Mouse (Mus musculus) midbrain, postnatal 0 days (tissue): ENCODE measurements around the gene Fmnl2. TPM values are rescaled to one million over a fixed set of nuclear protein-coding genes. Genes with fewer than 3 reads are reported as not detected.
A peak's percentile ranks its signal among the peaks of the same experiment; 100 is the strongest.

ENCODE experiments used
- ATAC-seq: fragments of 200-750 bp; cut with Nextera tagmentation; 2 replicates; pipeline ENCODE4 v1.8.0; 2017; ENCODE audit warnings: moderate number of reproducible peaks, mild to moderate bottlenecking, moderate TSS enrichment, moderate library complexity; ENCODE audit not compliant: low FRiP score
- DNase-seq: peaks from one replicate; pipeline ENCODE4 v3.0.0-alpha.2; 2015; ENCODE audit warnings: low spot score
- H3K27ac ChIP-seq: fragments of 300-500 bp; sonication (generic); 2 replicates; pipeline ENCODE4 v1.5.1; 2014; ENCODE audit warnings: low read depth, mild to moderate bottlenecking, low read length, mixed read lengths
- H3K27me3 ChIP-seq: fragments of 300-500 bp; sonication (generic); 2 replicates; pipeline ENCODE4 v1.6.1; 2014; ENCODE audit warnings: low read length, control low read depth, mixed read lengths; ENCODE audit not compliant: insufficient read depth
- H3K36me3 ChIP-seq: fragments of 300-500 bp; sonication (generic); 2 replicates; pipeline ENCODE4 v1.6.1; 2014; ENCODE audit warnings: low read length, control low read depth, mixed read lengths; ENCODE audit not compliant: insufficient read depth
- H3K4me1 ChIP-seq: fragments of 300-500 bp; sonication (generic); 2 replicates; pipeline ENCODE4 v1.6.1; 2014; ENCODE audit warnings: mild to moderate bottlenecking, control low read depth, antibody characterized with exemption, low read length, mixed read lengths; ENCODE audit not compliant: insufficient read depth
- H3K4me2 ChIP-seq: fragments of 300-500 bp; sonication (generic); 2 replicates; pipeline ENCODE4 v1.6.1; 2014; ENCODE audit warnings: low read depth, mild to moderate bottlenecking, low read length, mixed read lengths; ENCODE audit not compliant: poor library complexity, severe bottlenecking
- H3K4me3 ChIP-seq: fragments of 300-500 bp; sonication (generic); 2 replicates; pipeline ENCODE4 v1.5.1; 2014; ENCODE audit warnings: low read depth, mild to moderate bottlenecking, low read length, moderate library complexity
- H3K9ac ChIP-seq: fragments of 300-500 bp; sonication (generic); replicated peaks from 2 replicates; pipeline ENCODE4 v1.6.1; 2014; ENCODE audit warnings: mild to moderate bottlenecking, low read length, moderate library complexity, mixed read lengths; ENCODE audit not compliant: poor library complexity, severe bottlenecking
- H3K9me3 ChIP-seq: fragments of 300-500 bp; sonication (generic); 2 replicates; pipeline ENCODE4 v1.6.1; 2016; ENCODE audit warnings: low read length, control low read depth
- CTCF ChIP-seq: IDR thresholded peaks from 2 replicates; pipeline ENCODE4 v1.5.1; 2016; ENCODE audit warnings: antibody characterized with exemption, mild to moderate bottlenecking
- WGBS: fragments of 180-500 bp; shearing (Covaris S2); extraction: QIAGEN DNeasy Blood & Tissue Kit; methylation state at CpG from one replicate; pipeline ENCODE4 v1.1.7; 2014; 5-methylcytosine and 5-hydroxymethylcytosine counted together
- polyA plus RNA-seq: library from polyadenylated mRNA; unstranded; fragments of >200 nt; fragmentation: Nextera tagmentation; extraction: Ambion mirVana; gene quantifications from 2 replicates; pipeline ENCODE4 v1.2.1, GENCODE M21; 2015
- total RNA-seq: library from RNA; depleted of rRNA; stranded (reverse); fragments of >200 nt; gene quantifications from 2 replicates; pipeline ENCODE4 v1.2.3, GENCODE M21; 2014

Gene Fmnl2
- total and polyA plus RNA-seq, 2 experiments from 2014 or later = 8.4 to 27.0 TPM

DNA sequence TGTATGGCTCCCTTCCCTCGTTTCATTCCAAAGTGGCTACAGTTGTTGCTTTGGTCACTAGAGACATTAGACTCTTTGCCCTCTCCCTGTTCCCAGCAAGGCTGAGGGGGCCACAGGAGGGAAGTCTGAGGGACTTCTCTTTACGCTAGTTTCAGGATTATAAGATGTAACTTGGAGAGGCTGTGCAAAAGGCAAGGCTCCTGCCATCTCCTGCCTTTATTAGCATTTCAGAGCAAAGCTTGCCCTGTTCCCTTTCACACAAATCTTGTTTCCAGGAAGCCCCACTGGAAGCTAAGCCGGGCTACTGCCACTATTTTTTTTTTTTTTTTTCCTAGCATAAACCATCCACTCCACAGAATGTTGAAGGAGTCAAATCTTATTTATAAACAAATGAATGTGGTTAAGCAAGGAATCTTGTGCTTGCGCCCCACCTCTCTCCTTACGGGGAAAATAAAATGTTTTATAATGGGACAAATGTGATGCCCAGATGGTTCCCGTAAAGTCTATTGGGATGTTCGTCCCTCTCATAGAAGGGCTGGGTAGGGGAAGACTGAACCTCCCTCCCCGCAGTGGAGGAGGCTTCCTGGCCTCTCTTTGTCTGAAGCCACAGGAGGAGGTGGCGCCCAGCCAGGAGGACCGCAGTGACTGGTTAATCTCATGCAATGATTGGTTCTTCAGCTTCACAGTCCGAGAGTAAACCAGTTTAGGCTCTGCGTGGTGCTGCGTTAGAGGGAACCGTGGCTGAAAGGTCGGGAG is 101.1 kb downstream of the Fmnl2 start:
- H3K4me2 ChIP-seq = peak overlapping the region; percentile 40
- H3K9ac ChIP-seq = 0 out of 2 replicates have a peak overlapping the region, but pooled peaks have one; percentile 33
- H3K27ac ChIP-seq = peak overlapping the region; percentile 43; the same call in 1 of the 2 replicates
- no peaks in the 10 kb centered on the region for H3K36me3 ChIP-seq
- no peaks in the 10 kb centered on the region for H3K9me3 ChIP-seq
- no peak overlapping the region for H3K4me3 ChIP-seq
- no peak for TF ChIP-seq CTCF
- WGBS = 6% methylated on average over 15 of the region's 15 CpGs
- H3K4me1 ChIP-seq = peaks cover 17% of the 10 kb centered on the region
- ATAC-seq (peak; percentile 57; the same call in 1 of the 2 replicates), DNase-seq (peak; percentile 90)
- no peaks in the 10 kb centered on the region for H3K27me3 ChIP-seq

DNA sequence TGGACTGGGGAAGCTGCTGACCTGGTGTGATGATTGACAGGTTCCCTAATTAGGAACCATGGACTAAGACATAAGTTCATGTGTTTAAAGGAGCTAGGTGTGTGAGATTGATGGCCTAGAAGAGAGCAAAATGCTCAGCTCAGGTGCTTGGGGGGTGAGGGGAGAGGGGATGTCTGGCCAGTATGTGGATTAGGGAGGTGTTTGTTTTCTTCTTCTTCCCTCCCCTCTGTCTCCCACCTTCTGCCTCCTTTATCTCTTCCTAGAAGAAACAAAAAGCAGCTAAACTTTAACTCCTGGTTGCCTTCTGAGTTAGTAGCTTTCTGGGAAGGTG is 101.6 kb downstream of the Fmnl2 start:
- no peaks in the 10 kb centered on the region for H3K36me3 ChIP-seq
- ATAC-seq (no peak), DNase-seq (no peak)
- TF ChIP-seq CTCF = no peak
- H3K27ac ChIP-seq = peak overlapping the region; percentile 43; the same call in 1 of the 2 replicates
- no peaks in the 10 kb centered on the region for H3K27me3 ChIP-seq
- no peak overlapping the region for H3K4me3 ChIP-seq
- H3K9ac ChIP-seq = 0 out of 2 replicates have a peak overlapping the region, but pooled peaks have one; percentile 33
- H3K4me1 ChIP-seq = peaks cover 17% of the 10 kb centered on the region
- no peaks in the 10 kb centered on the region for H3K9me3 ChIP-seq
- H3K4me2 ChIP-seq = peak overlapping the region; percentile 40

DNA sequence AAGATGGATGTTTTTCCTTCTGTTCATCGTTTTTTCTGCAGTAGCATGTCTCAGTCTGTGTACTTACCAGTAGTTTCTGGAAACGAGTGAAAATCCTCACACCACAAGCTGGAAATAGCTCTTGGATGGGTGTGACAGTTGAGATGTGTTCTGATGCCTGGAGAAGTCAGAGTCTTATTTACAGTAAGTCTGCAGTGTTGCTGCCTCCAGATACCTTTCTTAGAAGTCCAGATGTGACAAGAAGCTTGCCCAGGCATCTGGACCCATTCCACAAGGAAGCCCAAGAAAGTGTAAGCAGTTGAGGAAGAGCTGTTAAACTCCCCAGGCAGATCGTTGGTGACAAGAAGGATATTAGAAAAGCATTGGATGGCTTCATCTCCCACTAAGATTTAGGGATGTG is 102.3 kb downstream of the Fmnl2 start:
- WGBS = 49% methylated on average over 3 of the region's 3 CpGs
- no peak for DNase-seq
- Histone ChIP-seq H3K4me1 (peaks cover 17% of the 10 kb centered on the region), H3K27ac (no peak overlapping the region), H3K4me3 (no peak overlapping the region), H3K9ac (no peak overlapping the region), H3K27me3 (no peaks in the 10 kb centered on the region), H3K36me3 (no peaks in the 10 kb centered on the region), H3K4me2 (no peak overlapping the region), H3K9me3 (no peaks in the 10 kb centered on the region)
- ATAC-seq = no peak
- no peak for TF ChIP-seq CTCF

DNA sequence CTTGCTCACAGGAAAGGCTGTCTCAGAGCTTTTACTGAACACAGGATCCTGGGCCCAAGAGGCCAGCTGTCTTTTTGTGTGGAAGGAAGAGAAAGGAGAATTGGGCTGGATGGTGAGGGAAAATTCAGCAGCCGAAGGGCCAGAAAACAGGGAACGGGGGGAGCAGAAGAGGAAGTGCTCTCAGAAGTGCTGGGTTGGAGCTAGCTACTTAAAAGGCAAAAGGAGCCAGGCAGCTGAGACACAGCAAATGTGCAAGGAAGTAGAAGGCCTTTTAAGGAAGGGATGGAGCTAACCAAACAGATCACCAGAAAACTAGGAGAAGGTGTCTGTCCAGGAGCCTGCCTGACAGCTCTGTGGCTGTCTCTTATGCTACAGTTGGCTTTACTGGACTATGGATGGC is 103.0 kb downstream of the Fmnl2 start:
- H3K4me1 ChIP-seq = peaks cover 17% of the 10 kb centered on the region
- H3K9me3 ChIP-seq = no peaks in the 10 kb centered on the region
- DNase-seq (no peak), ATAC-seq (no peak)
- no peak for TF ChIP-seq CTCF
- no peak overlapping the region for H3K4me3 ChIP-seq
- H3K9ac ChIP-seq = no peak overlapping the region
- H3K36me3 ChIP-seq = no peaks in the 10 kb centered on the region
- H3K4me2 ChIP-seq = no peak overlapping the region
- H3K27me3 ChIP-seq = no peaks in the 10 kb centered on the region
- H3K27ac ChIP-seq = no peak overlapping the region
- 59% methylated on average over 2 of the region's 2 CpGs for WGBS

DNA sequence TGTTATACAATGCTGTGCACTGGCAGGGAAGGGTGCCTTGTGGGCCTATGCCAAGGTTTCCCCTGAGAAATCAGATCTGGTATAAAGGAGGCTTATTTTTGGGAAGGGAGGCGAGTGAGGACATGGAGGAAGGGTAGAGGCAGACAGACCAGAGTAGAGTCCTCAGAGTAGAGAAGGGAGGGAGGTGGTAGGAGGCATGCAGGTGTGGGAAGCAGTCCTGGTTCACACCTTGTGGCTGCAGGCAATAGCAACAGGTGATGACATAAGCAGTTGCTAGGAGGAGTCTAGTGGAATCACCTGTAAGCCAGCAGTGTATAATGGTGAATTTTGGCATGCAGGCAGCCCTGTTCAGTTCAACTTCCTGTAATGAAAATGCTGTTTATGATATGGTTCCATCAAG is 105.8 kb downstream of the Fmnl2 start:
- Histone ChIP-seq H3K27ac (no peak overlapping the region), H3K4me1 (peaks cover 9% of the 10 kb centered on the region), H3K9ac (no peak overlapping the region), H3K4me3 (no peak overlapping the region), H3K4me2 (no peak overlapping the region), H3K36me3 (no peaks in the 10 kb centered on the region), H3K9me3 (no peaks in the 10 kb centered on the region), H3K27me3 (no peaks in the 10 kb centered on the region)
- 91% methylated on average over 1 of the region's 1 CpGs for WGBS
- TF ChIP-seq CTCF = no peak
- ATAC-seq = no peak
- no peak for DNase-seq

DNA sequence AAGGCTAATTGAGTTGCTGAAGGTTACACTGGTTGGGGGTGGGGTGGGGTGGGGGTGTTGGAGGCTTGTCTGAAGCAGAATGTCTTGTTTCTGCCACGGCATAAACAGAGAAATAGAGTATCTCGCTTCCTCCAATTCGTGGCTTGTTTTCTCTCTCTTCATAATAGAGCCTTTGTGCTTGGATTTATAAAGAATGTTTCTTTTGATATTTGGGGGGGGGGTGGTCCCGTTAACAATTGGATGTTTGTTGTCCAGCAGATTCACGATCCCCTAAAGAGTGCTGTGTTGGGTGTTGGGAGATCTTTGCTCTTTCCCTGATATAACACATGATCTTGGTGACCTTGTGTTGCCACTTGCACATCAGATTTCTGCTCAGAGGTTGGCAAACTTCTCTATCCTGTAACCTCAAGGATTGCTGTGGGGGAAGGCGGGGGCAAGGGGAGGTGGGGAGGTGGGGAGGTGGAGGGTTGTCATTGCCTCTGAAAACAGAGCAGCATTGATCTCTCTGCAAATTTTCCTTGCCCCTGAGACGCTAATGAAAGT is 106.8 kb downstream of the Fmnl2 start:
- ATAC-seq = no peak
- Histone ChIP-seq H3K9me3 (no peaks in the 10 kb centered on the region), H3K4me2 (no peak overlapping the region), H3K27me3 (no peaks in the 10 kb centered on the region), H3K4me1 (peaks cover under 1% of the 10 kb centered on the region; the same call in 1 of the 2 replicates), H3K36me3 (no peaks in the 10 kb centered on the region), H3K27ac (no peak overlapping the region), H3K9ac (no peak overlapping the region), H3K4me3 (no peak overlapping the region)
- no peak for TF ChIP-seq CTCF
- no peak for DNase-seq
- WGBS = 53% methylated on average over 7 of the region's 7 CpGs
